Mouse (Mus musculus) fibroblast of lung, adult 2 months (primary cell): ENCODE data around the gene Zfhx3.

Source experiments
- DNase-seq: peaks from one replicate; pipeline ENCODE4 v3.0.0-alpha.2; 2011; ENCODE audit warnings: low read depth

The Zfhx3 gene

GRCm38 (mm10) chr8:108098598-108098997 is 156.2 kb downstream of the Zfhx3 start:
- DNase-seq, result no peak

GRCm38 (mm10) chr8:108101131-108101530 is 158.7 kb downstream of the Zfhx3 start:
- peak; percentile 9 for DNase-seq

- no peak for DNase-seq
Measured at GRCm38 (mm10) chr8:108101978-108102865, 159.8 kb downstream of the Zfhx3 start.

GRCm38 (mm10) chr8:108104471-108105098 is 162.1 kb downstream of the Zfhx3 start:
- no peak for DNase-seq

GRCm38 (mm10) chr8:108125053-108125452 is 182.6 kb downstream of the Zfhx3 start:
- DNase-seq, result peak; percentile 44

- no peak for DNase-seq
Measured at GRCm38 (mm10) chr8:108125491-108125890, 183.0 kb downstream of the Zfhx3 start.

- DNase-seq, result no peak
Measured at GRCm38 (mm10) chr8:108146536-108146935, 204.1 kb downstream of the Zfhx3 start.

- DNase-seq, result no peak
Measured at GRCm38 (mm10) chr8:108148599-108149249, 206.3 kb downstream of the Zfhx3 start.

- DNase-seq, result no peak
Measured at GRCm38 (mm10) chr8:108170804-108171203, 228.4 kb downstream of the Zfhx3 start.

GRCm38 (mm10) chr8:108183296-108183695 is 240.9 kb downstream of the Zfhx3 start:
- DNase-seq, result no peak

- no peak for DNase-seq
Measured at GRCm38 (mm10) chr8:108183948-108184347, 241.5 kb downstream of the Zfhx3 start.

GRCm38 (mm10) chr8:108186289-108186688 is 243.8 kb downstream of the Zfhx3 start:
- DNase-seq, result no peak

GRCm38 (mm10) chr8:108188044-108188443 is 245.6 kb downstream of the Zfhx3 start:
- DNase-seq, result no peak

- DNase-seq, result no peak
Measured at GRCm38 (mm10) chr8:108194571-108194970, 252.1 kb downstream of the Zfhx3 start.

- DNase-seq, result no peak
Measured at GRCm38 (mm10) chr8:108215026-108215425, 272.6 kb downstream of the Zfhx3 start.

GRCm38 (mm10) chr8:108218171-108218840 is 275.9 kb downstream of the Zfhx3 start:
- DNase-seq, result no peak

GRCm38 (mm10) chr8:108220511-108220910 is 278.1 kb downstream of the Zfhx3 start:
- DNase-seq, result no peak

GRCm38 (mm10) chr8:108222091-108222490 is 279.6 kb downstream of the Zfhx3 start:
- no peak for DNase-seq

GRCm38 (mm10) chr8:108232326-108232725 is 289.9 kb downstream of the Zfhx3 start:
- no peak for DNase-seq

GRCm38 (mm10) chr8:108234481-108234880 is 292.0 kb downstream of the Zfhx3 start:
- no peak for DNase-seq

- DNase-seq, result no peak
Measured at GRCm38 (mm10) chr8:108236715-108237114, 294.3 kb downstream of the Zfhx3 start.

GRCm38 (mm10) chr8:108239531-108239930 is 297.1 kb downstream of the Zfhx3 start:
- no peak for DNase-seq
